Mouse (Mus musculus): ENCODE measurements around the gene A3galt2. TPM values are rescaled to one million over a fixed set of nuclear protein-coding genes. Genes with fewer than 3 reads are reported as not detected.

A3galt2 gene
- polyA plus RNA-seq, 1 experiment from 2014 or later, result 0.45 TPM

- under 1% methylated on average over 53 of the region's 111 CpGs for WGBS
- H3K9me3 ChIP-seq, result no peaks in the 10 kb centered on the region
- peak within 1 kb of the TSS; percentile 98 for H3K27ac ChIP-seq (replicated peaks)
- peak within 1 kb of the TSS; percentile 89 for H3K4me2 ChIP-seq (replicated peaks)
- H3K4me3 ChIP-seq, result peak within 1 kb of the TSS; percentile 93
- ATAC-seq (replicated peaks), result peak; percentile 65
- H3K36me3 ChIP-seq, result no peaks in the 10 kb centered on the region
- H3K27me3 ChIP-seq, result no peaks in the 10 kb centered on the region
- peaks cover 44% of the 10 kb centered on the region for H3K4me1 ChIP-seq
- peak within 1 kb of the TSS; percentile 98 for H3K9ac ChIP-seq (replicated peaks)
Observed at GRCm38 (mm10) chr4:128806043-128806826, 51.1 kb downstream of the A3galt2 start, which contains the start of gene Zfp362. Zfp362 (minus strand) TSS chr4:128806045.

- H3K4me2 ChIP-seq (replicated peaks), result peak overlapping the region; percentile 89
- peak; percentile 55 for ATAC-seq (replicated peaks)
- H3K9ac ChIP-seq (replicated peaks), result peak overlapping the region; percentile 98
- H3K27ac ChIP-seq (replicated peaks), result peak overlapping the region; percentile 98
- H3K4me3 ChIP-seq, result peak overlapping the region; percentile 93
- H3K27me3 ChIP-seq, result no peaks in the 10 kb centered on the region
- no peaks in the 10 kb centered on the region for H3K36me3 ChIP-seq
- peaks cover 43% of the 10 kb centered on the region for H3K4me1 ChIP-seq
- H3K9me3 ChIP-seq, result no peaks in the 10 kb centered on the region
- 1% methylated on average over 15 of the region's 15 CpGs for WGBS
Observed at GRCm38 (mm10) chr4:128806827-128807179, 51.6 kb downstream of the A3galt2 start.

- ATAC-seq (replicated peaks), result peak; percentile 94
- Histone ChIP-seq H3K4me2 (replicated peaks) (peak overlapping the region; percentile 64), H3K9me3 (no peaks in the 10 kb centered on the region), H3K36me3 (no peaks in the 10 kb centered on the region), H3K27me3 (no peaks in the 10 kb centered on the region), H3K27ac (replicated peaks) (peak overlapping the region; percentile 56), H3K4me3 (peak overlapping the region; percentile 52), H3K9ac (replicated peaks) (peak overlapping the region; percentile 58), H3K4me1 (peaks cover 21% of the 10 kb centered on the region)
- 14% methylated on average over 16 of the region's 16 CpGs for WGBS
Observed at GRCm38 (mm10) chr4:128811382-128812056, 56.4 kb downstream of the A3galt2 start.

GRCm38 (mm10) chr4:128817011-128817410 lies 61.8 kb downstream of the A3galt2 start:
- Histone ChIP-seq H3K36me3 (no peaks in the 10 kb centered on the region), H3K4me2 (replicated peaks) (no peak overlapping the region), H3K4me3 (no peak overlapping the region), H3K9ac (replicated peaks) (no peak overlapping the region), H3K9me3 (no peaks in the 10 kb centered on the region), H3K4me1 (peaks cover 5% of the 10 kb centered on the region), H3K27ac (replicated peaks) (no peak overlapping the region), H3K27me3 (no peaks in the 10 kb centered on the region)
- ATAC-seq (replicated peaks), result no peak
- WGBS, result 71% methylated on average over 7 of the region's 7 CpGs

Other genes starting within 250 kb of the A3galt2 start
- gene Zscan20, start 145.3 kb upstream of the A3galt2 start, polyA plus RNA-seq (2015; fragmentation: Nextera tagmentation; extraction: Ambion mirVana), result 5.4 and 5.5 TPM in 2 replicates
- gene Tlr12, start 136.7 kb upstream of the A3galt2 start, polyA plus RNA-seq (2015; fragmentation: Nextera tagmentation; extraction: Ambion mirVana), result 1.6 and 1.9 TPM in 2 replicates
- gene Phc2, start 100.7 kb upstream of the A3galt2 start, polyA plus RNA-seq (2015; fragmentation: Nextera tagmentation; extraction: Ambion mirVana), result 88.3 and 102 TPM in 2 replicates
- gene Zfp362, start 50.7 kb downstream of the A3galt2 start, polyA plus RNA-seq (2015; fragmentation: Nextera tagmentation; extraction: Ambion mirVana), result 45.5 and 51.3 TPM in 2 replicates
- 9.5 and 10.5 TPM in 2 replicates for gene Trim62, start 128.2 kb downstream of the A3galt2 start, polyA plus RNA-seq (2015; fragmentation: Nextera tagmentation; extraction: Ambion mirVana)
- 12.3 and 13.7 TPM in 2 replicates for gene Azin2, start 207.1 kb downstream of the A3galt2 start, polyA plus RNA-seq (2015; fragmentation: Nextera tagmentation; extraction: Ambion mirVana)
- 106 and 116 TPM in 2 replicates for gene Ak2, start 236.6 kb downstream of the A3galt2 start, polyA plus RNA-seq (2015; fragmentation: Nextera tagmentation; extraction: Ambion mirVana)